Mouse (Mus musculus) erythroblast, embryonic 14.5 days (primary cell): ENCODE data around the gene Kpna3.

Experiments
- GATA1 ChIP-seq: IDR thresholded peaks from 2 replicates; pipeline ENCODE4 v1.6.1; 2012; ENCODE audit warnings: low read length, inconsistent platforms, mixed read lengths
- TAL1 ChIP-seq: IDR thresholded peaks from 3 replicates; pipeline ENCODE4 v1.6.1; 2012; ENCODE audit warnings: low read length, inconsistent platforms, mixed read lengths

- no peak for TF ChIP-seq GATA1
- no peak for TF ChIP-seq TAL1
Observed at GRCm38 (mm10) chr14:61404941-61405340, 34.7 kb downstream of the Kpna3 start.
